Mouse (Mus musculus): ENCODE results near the gene P4ha3. TPM values are rescaled to one million over a fixed set of nuclear protein-coding genes. Genes with fewer than 3 reads are reported as not detected.
"Not testable (repeated sequence)": the region's sequence is repeated elsewhere in the genome, so short reads cannot be mapped to it uniquely, and the experiment has no call there.

Gene P4ha3
- total RNA-seq (2021), result under 1 TPM in 1 of 2 experiments, not detected in 1; 0.20 TPM
- long read RNA-seq, experiment 1, result 0 reads
- long read RNA-seq, experiment 2, result 0 reads

DNA sequence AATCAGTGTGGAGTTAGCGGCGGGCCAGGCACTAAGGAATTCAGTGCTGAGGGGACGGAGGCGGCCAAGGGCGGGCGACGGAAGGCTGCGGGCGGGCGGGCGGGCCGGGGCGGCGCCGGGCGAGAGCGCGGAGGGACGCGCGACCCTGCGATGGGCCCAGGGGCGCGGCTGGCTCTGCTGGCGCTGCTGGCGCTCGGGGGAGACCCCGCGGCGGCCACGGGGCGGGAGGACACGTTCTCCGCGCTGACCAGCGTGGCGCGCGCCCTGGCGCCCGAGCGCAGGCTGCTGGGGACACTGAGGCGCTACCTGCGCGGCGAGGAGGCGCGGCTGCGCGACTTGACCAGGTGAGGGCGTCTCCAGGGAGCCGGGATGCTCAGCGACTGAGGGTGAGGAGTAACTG lies at the start of gene P4ha3:
P4ha3 (plus strand) TSS at position 138 of the 400 bp plus-strand sequence.
- Histone ChIP-seq H3K27ac (no peak within 1 kb of the TSS), H3K4me3 (peak within 1 kb of the TSS; percentile 66)
- TF ChIP-seq CTCF (IDR thresholded peaks at IDR 0.05), result peak; percentile 7; the same call in 1 of the 2 replicates
- intact Hi-C loops (cut with DNase I), result no loop called here
- peak; percentile 30 for DNase-seq

- intact Hi-C loops (cut with DNase I), result no loop called here
- TF ChIP-seq CTCF (IDR thresholded peaks at IDR 0.05), result no peak
- Histone ChIP-seq H3K27ac (no peak overlapping the region; the same call in 1 of the 2 replicates), H3K4me3 (no peak overlapping the region)
- DNase-seq, result no peak
These were observed 47.0 kb upstream of the P4ha3 start for GRCm38 (mm10) chr7:100238271-100238670.

DNA sequence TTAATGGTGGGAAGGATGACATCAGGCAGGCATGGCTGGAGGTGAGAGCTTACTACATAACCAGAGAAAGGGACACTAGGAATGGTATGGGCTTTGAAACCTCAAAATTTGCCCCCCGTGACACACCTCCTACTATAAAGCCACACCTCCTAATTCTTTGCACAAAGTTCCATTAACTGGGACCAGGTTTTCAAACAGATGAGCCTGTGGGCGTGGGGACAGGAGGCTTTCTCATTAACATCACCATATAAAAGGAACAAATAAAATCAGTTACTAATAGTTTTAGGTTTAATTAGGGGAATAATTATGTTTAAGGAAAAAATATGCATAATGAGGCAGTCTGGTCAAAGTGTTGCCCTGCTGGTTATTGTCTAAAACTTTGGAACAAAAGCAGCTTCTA lies 44.7 kb upstream of the P4ha3 start:
- no peak overlapping the region for H3K4me3 ChIP-seq
- DNase-seq, result no peak
- intact Hi-C loops (cut with DNase I), result no loop called here
- no peak for TF ChIP-seq CTCF (IDR thresholded peaks at IDR 0.05)
- H3K27ac ChIP-seq, result no peak overlapping the region

GRCm38 (mm10) chr7:100243007-100243406 lies 42.3 kb upstream of the P4ha3 start:
- no peak for DNase-seq
- Histone ChIP-seq H3K27ac (no peak overlapping the region), H3K4me3 (no peak overlapping the region)
- no peak for TF ChIP-seq CTCF (IDR thresholded peaks at IDR 0.05)
- intact Hi-C loops (cut with DNase I), result no loop called here

DNA sequence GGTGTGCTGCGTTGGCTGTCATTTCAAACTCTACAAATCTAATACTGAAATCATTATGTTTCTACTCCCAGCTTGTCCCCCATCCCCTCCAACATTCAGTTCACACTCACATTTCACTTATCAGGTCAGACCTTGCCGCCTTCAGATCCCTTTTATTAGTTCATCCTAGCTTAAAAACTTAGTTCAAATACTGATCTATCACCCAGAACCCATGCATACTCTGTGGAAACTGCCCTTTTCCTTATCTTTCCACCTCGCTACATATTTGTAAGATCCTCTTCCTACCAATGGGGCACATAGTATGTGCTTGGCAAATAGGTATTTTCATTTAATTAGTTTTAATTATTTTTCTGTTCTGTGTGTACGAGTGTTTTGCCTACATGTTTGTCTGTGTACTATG lies 41.1 kb upstream of the P4ha3 start:
- no peak for DNase-seq
- intact Hi-C loops (cut with DNase I), result no loop called here
- peak overlapping the region; percentile 79; the same call in 1 of the 2 replicates for H3K27ac ChIP-seq
- H3K4me3 ChIP-seq, result no peak overlapping the region
- TF ChIP-seq CTCF (IDR thresholded peaks at IDR 0.05), result no peak

GRCm38 (mm10) chr7:100245176-100245575 lies 40.1 kb upstream of the P4ha3 start:
- intact Hi-C loops (cut with DNase I), result no loop called here
- peak; percentile 64 for DNase-seq
- Histone ChIP-seq H3K4me3 (no peak overlapping the region), H3K27ac (peak overlapping the region; percentile 79)
- no peak for TF ChIP-seq CTCF (IDR thresholded peaks at IDR 0.05)

DNA sequence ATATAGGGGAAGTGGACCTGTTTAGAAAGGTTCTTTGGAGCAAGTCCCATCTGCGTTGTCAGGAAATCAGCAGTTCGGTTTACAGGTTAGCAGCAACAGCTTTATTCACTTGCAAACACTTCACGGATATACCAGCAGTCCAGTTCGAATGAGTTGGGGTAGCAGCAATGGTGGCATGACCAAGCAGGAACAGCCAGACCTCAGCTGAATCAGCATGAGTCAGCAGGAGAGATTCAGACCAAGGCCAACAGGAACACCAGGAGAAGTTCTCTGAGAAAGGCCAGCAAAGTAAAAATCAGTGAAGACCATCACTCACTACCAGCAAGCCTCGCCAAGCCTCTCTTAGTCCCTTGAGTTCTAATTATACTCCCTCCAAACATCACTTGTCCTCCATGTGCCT lies 34.7 kb upstream of the P4ha3 start:
- no peak for DNase-seq
- intact Hi-C loops (cut with DNase I), result no loop called here
- TF ChIP-seq CTCF (IDR thresholded peaks at IDR 0.05), result no peak
- Histone ChIP-seq H3K27ac (no peak overlapping the region), H3K4me3 (no peak overlapping the region)

DNA sequence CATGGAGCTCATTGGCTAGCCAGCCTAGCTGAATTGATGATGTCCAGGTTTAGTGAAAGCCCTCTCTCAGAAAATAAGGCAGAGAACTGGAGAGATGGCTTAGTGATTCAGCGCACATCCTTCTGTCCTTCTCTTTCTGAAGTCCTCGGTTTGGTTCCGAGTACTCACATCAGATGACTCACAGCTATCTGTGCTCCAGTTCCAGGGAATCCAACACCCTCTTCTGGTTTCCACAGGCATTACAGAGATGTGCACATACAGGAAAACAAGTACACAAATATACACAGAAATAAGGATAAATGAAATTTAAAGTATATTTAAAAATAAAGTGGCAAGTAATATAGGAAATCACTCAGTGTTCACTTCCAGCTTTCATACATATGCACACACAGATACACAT lies 23.0 kb upstream of the P4ha3 start:
- H3K27ac ChIP-seq, result no peak overlapping the region
- DNase-seq, result no peak
- no peak overlapping the region for H3K4me3 ChIP-seq
- peak; percentile 38; the same call in 1 of the 2 replicates for TF ChIP-seq CTCF (IDR thresholded peaks at IDR 0.05)
- intact Hi-C loops (cut with DNase I), result no loop called here

GRCm38 (mm10) chr7:100264934-100265333 lies 20.4 kb upstream of the P4ha3 start:
- intact Hi-C loops (cut with DNase I); DNase-seq; H3K4me3 ChIP-seq; H3K27ac ChIP-seq: not testable (repeated sequence)

GRCm38 (mm10) chr7:100272369-100272768 lies 13.0 kb upstream of the P4ha3 start:
- intact Hi-C loops (cut with DNase I), result no loop called here
- no peak for DNase-seq
- Histone ChIP-seq H3K4me3 (no peak overlapping the region), H3K27ac (no peak overlapping the region)
- no peak for TF ChIP-seq CTCF (IDR thresholded peaks at IDR 0.05)

DNA sequence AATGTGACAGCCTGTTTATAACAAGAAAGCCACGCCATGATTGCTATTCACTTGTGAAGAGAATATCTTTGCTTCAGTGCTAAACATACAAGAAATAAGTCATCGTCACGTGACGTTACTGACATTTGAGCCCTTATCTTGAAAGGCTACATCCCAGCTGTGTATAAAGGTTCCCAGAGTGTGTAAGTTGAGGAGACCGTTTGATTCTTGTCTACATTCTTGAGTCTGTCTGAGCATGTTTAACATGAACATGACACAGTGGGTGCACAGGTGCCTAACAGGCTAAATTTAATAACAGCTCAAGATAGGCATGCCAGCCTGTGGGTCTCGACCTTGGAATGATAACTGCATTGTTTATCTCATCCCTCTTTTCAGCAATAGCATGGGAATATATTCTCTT lies 10.8 kb upstream of the P4ha3 start:
- H3K27ac ChIP-seq, result no peak overlapping the region
- H3K4me3 ChIP-seq, result no peak overlapping the region
- intact Hi-C loops (cut with DNase I), result no loop called here
- DNase-seq, result no peak
- no peak for TF ChIP-seq CTCF (IDR thresholded peaks at IDR 0.05)

DNA sequence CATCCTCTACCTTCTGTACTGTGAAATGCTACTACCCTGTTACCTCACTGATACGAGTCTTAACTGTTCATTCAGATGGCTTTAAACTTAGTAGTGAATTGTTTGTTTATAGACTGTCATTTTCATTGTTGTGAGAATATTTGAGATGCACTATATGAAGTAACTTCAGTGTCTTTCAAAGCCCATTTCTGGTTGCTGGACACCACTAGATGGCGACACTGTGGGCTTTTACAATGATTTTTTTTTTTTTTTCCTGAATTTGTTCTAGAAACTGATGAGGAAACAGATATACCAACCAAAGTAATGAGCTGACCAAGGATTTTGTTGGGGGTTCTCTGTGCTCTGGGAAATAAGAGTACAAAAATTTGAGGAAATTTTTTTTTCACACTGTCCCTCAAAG lies 8.9 kb upstream of the P4ha3 start:
- no peak overlapping the region for H3K27ac ChIP-seq
- no peak overlapping the region for H3K4me3 ChIP-seq
- no peak for DNase-seq
- peak; percentile 67 for TF ChIP-seq CTCF (IDR thresholded peaks at IDR 0.05)
- intact Hi-C loops (cut with DNase I), result loop anchor here (5.0 kb wide), 1 partner anchor 116 kb away; no protein-coding TSS in a partner anchor

- intact Hi-C loops (cut with DNase I), result loop anchor here (2.0 to 5.0 kb wide), 2 partner anchors 45 to 112 kb away; no protein-coding TSS in a partner anchor
- peak; percentile 36 for DNase-seq
- TF ChIP-seq CTCF (IDR thresholded peaks at IDR 0.05), result peak; percentile 92
- Histone ChIP-seq H3K27ac (no peak overlapping the region), H3K4me3 (no peak overlapping the region)
These were observed 5.5 kb upstream of the P4ha3 start for GRCm38 (mm10) chr7:100279803-100280202.

DNA sequence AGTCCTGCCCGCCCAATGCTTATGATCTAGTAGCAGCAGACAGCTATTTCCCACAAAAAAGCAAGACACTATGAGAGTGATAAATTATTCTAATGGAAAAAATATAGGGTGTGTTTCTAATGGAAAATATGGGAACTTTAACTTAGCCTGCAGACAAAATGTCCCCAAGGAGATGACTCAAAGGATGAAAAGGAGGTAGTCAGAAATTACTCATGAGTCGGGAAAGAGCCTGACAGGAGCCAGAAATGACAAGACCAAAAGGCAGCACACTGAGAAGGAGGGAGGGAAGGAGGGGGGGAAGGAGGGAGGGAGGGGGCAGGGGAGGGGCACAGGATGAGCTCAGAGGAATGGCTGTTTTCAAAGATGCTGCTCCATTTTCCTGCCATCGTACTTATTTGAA lies 3.7 kb upstream of the P4ha3 start:
- DNase-seq, result no peak
- no peak for TF ChIP-seq CTCF (IDR thresholded peaks at IDR 0.05)
- Histone ChIP-seq H3K4me3 (no peak overlapping the region), H3K27ac (no peak overlapping the region)
- intact Hi-C loops (cut with DNase I), result no loop called here
